9 mouse cellular contexts compared by ENCODE assay signal in genomic region chr3:154332213-154332530, GRCm38 (mm10). TPM values are rescaled to one million over a fixed set of nuclear protein-coding genes. Genes with fewer than 3 reads are reported as not detected.
DNase-seq lines count a peak whose midpoint lies in the region; ATAC-seq and TF ChIP-seq lines count a peak whose summit lies in the region.
"Had no signal": no experiment of that assay in that cellular context is flagged by ENCODE, and none has a peak within 500 bp of the region (broad histone marks: within the 10 kb centered on the region; RNA-seq: fewer than 3 reads in every experiment).

No protein-coding gene starts in this region.

- no peak overlapping the region for H3K27ac ChIP-seq in limb, embryonic 12.5 days
- no peak overlapping the region for H3K27ac ChIP-seq in small intestine, adult 2 months (ENCODE audit: insufficient read depth, low read depth, low read length)

- H3K4me2 ChIP-seq in limb, embryonic 12.5 days = peak overlapping the region; percentile 44

- H3K4me3 ChIP-seq in limb, embryonic 12.5 days (replicated peaks) = peak overlapping the region; percentile 23
- H3K4me3 ChIP-seq in small intestine, adult 2 months (ENCODE audit: low read depth, low read length) = peak overlapping the region; percentile 18; the same call in 1 of the 2 replicates

- H3K4me1 ChIP-seq in limb, embryonic 12.5 days (replicated peaks) = peaks cover 36% of the 10 kb centered on the region
- H3K4me1 ChIP-seq in small intestine, adult 2 months (ENCODE audit: control insufficient read depth, insufficient read depth, insufficient read length, low read length) = peaks cover 3% of the 10 kb centered on the region

- WGBS in limb, embryonic 12.5 days = 2% methylated on average over 20 of the region's 20 CpGs
- 3% methylated on average over 20 of the region's 20 CpGs for WGBS in small intestine, adult 2 months

- no peaks in the 10 kb centered on the region for H3K36me3 ChIP-seq in limb, embryonic 12.5 days
- no peaks in the 10 kb centered on the region for H3K36me3 ChIP-seq in small intestine, adult 2 months (ENCODE audit: control insufficient read depth, insufficient read depth, low read length)

- peak; percentile 27 for DNase-seq in Muller cell, postnatal 12 days (ENCODE audit: inconsistent ontology term)
- DNase-seq in embryo, embryonic 11 days = peak; percentile 64
- DNase-seq in heart, postnatal 14 days = peak; percentile 23
- DNase-seq in urinary bladder, postnatal 25 days (ENCODE audit: low spot score) = no peak
- no peak for DNase-seq in frontal cortex, postnatal 36 days (ENCODE audit: low spot score in 2 of 2)
- no peak for DNase-seq in spleen, adult 18-20 months

- H3K9ac ChIP-seq in limb, embryonic 12.5 days (replicated peaks) = no peak overlapping the region

- no peak for TF ChIP-seq CTCF in small intestine, adult 2 months (IDR thresholded peaks at IDR 0.05; ENCODE audit: extremely low read depth, insufficient read length, insufficient replicate concordance, low read depth, low read length)

- peaks cover 92% of the 10 kb centered on the region for H3K27me3 ChIP-seq in limb, embryonic 12.5 days
- peaks cover 75% of the 10 kb centered on the region for H3K27me3 ChIP-seq in small intestine, adult 2 months (ENCODE audit: control insufficient read depth, insufficient read depth, low read length)

- intact Hi-C loops in heart, postnatal 14 days (cut with DNase I) = loop anchor here (5.0 kb wide), 1 partner anchor 240 kb away; no protein-coding TSS in a partner anchor

- no peak for TF ChIP-seq POLR2A in small intestine, adult 2 months (IDR thresholded peaks at IDR 0.05; ENCODE audit: low read depth, low read length)

- H3K9me3 ChIP-seq in limb, embryonic 12.5 days = no peaks in the 10 kb centered on the region

- no peak for ATAC-seq in limb, embryonic 12.5 days (ENCODE audit: insufficient number of reproducible peaks, insufficient read depth, low FRiP score, low TSS enrichment, low read depth)

RNA-seq across cellular contexts. Expression of gene Lhx8, which starts 1.7 kb away (rescaled TPM):
- total RNA-seq in heart, postnatal 14 days (2021) = not detected
- polyA plus RNA-seq in limb, embryonic 12.5 days (2016; fragmentation: Nextera tagmentation; extraction: Ambion mirVana) = 0.36 and 0.79 TPM in 2 replicates
- polyA plus RNA-seq in small intestine, adult 2 months (2012; rRNA removed) = not detected in 2 replicates
- polyA plus RNA-seq: large intestine, adult 2 months had no signal

Comparison
In these comparisons a context has a peak if more than half of its experiments do, and no peak if none do; other contexts are left out.
1. DNase-seq: peak in Muller cell, postnatal 12 days (single experiment), embryo, embryonic 11 days (single experiment) and heart, postnatal 14 days (2 of 2); none in urinary bladder, postnatal 25 days (single experiment), frontal cortex, postnatal 36 days (0 of 2) and spleen, adult 18-20 months (0 of 2).